Mouse (Mus musculus): Measurements from ENCODE around the gene Hcn1. TPM values are rescaled to one million over a fixed set of nuclear protein-coding genes. Genes with fewer than 3 reads are reported as not detected.

Gene Hcn1
- polyA plus RNA-seq, 1 experiment from 2014 or later = 0.06 TPM

GRCm38 (mm10) chr13:117847290-117847689 lies 245.2 kb downstream of the Hcn1 start:
- H3K9me3 ChIP-seq (ENCODE audit: low read length) = no peaks in the 10 kb centered on the region
- no peaks in the 10 kb centered on the region for H3K36me3 ChIP-seq (ENCODE audit: insufficient read depth, low read length)
- no peak overlapping the region for H3K4me2 ChIP-seq (replicated peaks; ENCODE audit: low read depth, low read length)
- no peaks in the 10 kb centered on the region for H3K4me1 ChIP-seq (ENCODE audit: insufficient read depth, low read length)
- no peaks in the 10 kb centered on the region for H3K27me3 ChIP-seq (ENCODE audit: insufficient read depth, low read length)
- H3K9ac ChIP-seq (replicated peaks; ENCODE audit: low read length) = no peak overlapping the region
- WGBS = 95% methylated on average over 2 of the region's 2 CpGs
- no peak overlapping the region for H3K4me3 ChIP-seq (ENCODE audit: low read length)
- no peak for ATAC-seq (ENCODE audit: low FRiP score, low TSS enrichment)
- H3K27ac ChIP-seq (ENCODE audit: low read length) = no peak overlapping the region

- ATAC-seq (ENCODE audit: low FRiP score, low TSS enrichment) = no peak
- Histone ChIP-seq H3K4me2 (replicated peaks; ENCODE audit: low read depth, low read length) (no peak overlapping the region), H3K9me3 (ENCODE audit: low read length) (no peaks in the 10 kb centered on the region)
These were observed 246.6 kb downstream of the Hcn1 start for GRCm38 (mm10) chr13:117848757-117849156.

GRCm38 (mm10) chr13:117851954-117852710 lies 250.0 kb downstream of the Hcn1 start:
- Histone ChIP-seq H3K27me3 (ENCODE audit: insufficient read depth, low read length) (no peaks in the 10 kb centered on the region), H3K4me2 (replicated peaks; ENCODE audit: low read depth, low read length) (no peak overlapping the region), H3K9ac (replicated peaks; ENCODE audit: low read length) (no peak overlapping the region), H3K4me3 (ENCODE audit: low read length) (no peak overlapping the region), H3K27ac (ENCODE audit: low read length) (no peak overlapping the region), H3K9me3 (ENCODE audit: low read length) (no peaks in the 10 kb centered on the region), H3K4me1 (ENCODE audit: insufficient read depth, low read length) (no peaks in the 10 kb centered on the region), H3K36me3 (ENCODE audit: insufficient read depth, low read length) (no peaks in the 10 kb centered on the region)
- no peak for ATAC-seq (ENCODE audit: low FRiP score, low TSS enrichment)
- WGBS = 78% methylated on average over 6 of the region's 6 CpGs

More at GRCm38 (mm10) chr13:117848757-117849156, 246.6 kb downstream of the Hcn1 start:
- WGBS = 89% methylated on average over 4 of the region's 4 CpGs
- Histone ChIP-seq H3K4me3 (ENCODE audit: low read length) (no peak overlapping the region), H3K36me3 (ENCODE audit: insufficient read depth, low read length) (no peaks in the 10 kb centered on the region), H3K4me1 (ENCODE audit: insufficient read depth, low read length) (no peaks in the 10 kb centered on the region), H3K27me3 (ENCODE audit: insufficient read depth, low read length) (no peaks in the 10 kb centered on the region), H3K9ac (replicated peaks; ENCODE audit: low read length) (no peak overlapping the region), H3K27ac (ENCODE audit: low read length) (no peak overlapping the region)

GRCm38 (mm10) chr13:117852711-117853051 lies 250.6 kb downstream of the Hcn1 start:
- Histone ChIP-seq H3K9ac (replicated peaks; ENCODE audit: low read length) (no peak overlapping the region), H3K4me1 (ENCODE audit: insufficient read depth, low read length) (no peaks in the 10 kb centered on the region), H3K9me3 (ENCODE audit: low read length) (no peaks in the 10 kb centered on the region), H3K27ac (ENCODE audit: low read length) (no peak overlapping the region), H3K27me3 (ENCODE audit: insufficient read depth, low read length) (no peaks in the 10 kb centered on the region), H3K4me2 (replicated peaks; ENCODE audit: low read depth, low read length) (no peak overlapping the region), H3K4me3 (ENCODE audit: low read length) (no peak overlapping the region), H3K36me3 (ENCODE audit: insufficient read depth, low read length) (no peaks in the 10 kb centered on the region)
- ATAC-seq (ENCODE audit: low FRiP score, low TSS enrichment) = no peak
- 89% methylated on average over 2 of the region's 2 CpGs for WGBS

- H3K9ac ChIP-seq (replicated peaks; ENCODE audit: low read length) = no peak overlapping the region
- H3K4me2 ChIP-seq (replicated peaks; ENCODE audit: low read depth, low read length) = no peak overlapping the region
- no peaks in the 10 kb centered on the region for H3K4me1 ChIP-seq (ENCODE audit: insufficient read depth, low read length)
- WGBS = 74% methylated on average over 3 of the region's 3 CpGs
- no peaks in the 10 kb centered on the region for H3K9me3 ChIP-seq (ENCODE audit: low read length)
- no peak for ATAC-seq (ENCODE audit: low FRiP score, low TSS enrichment)
- H3K27ac ChIP-seq (ENCODE audit: low read length) = no peak overlapping the region
- no peaks in the 10 kb centered on the region for H3K36me3 ChIP-seq (ENCODE audit: insufficient read depth, low read length)
- no peaks in the 10 kb centered on the region for H3K27me3 ChIP-seq (ENCODE audit: insufficient read depth, low read length)
- no peak overlapping the region for H3K4me3 ChIP-seq (ENCODE audit: low read length)
These were observed 256.3 kb downstream of the Hcn1 start for GRCm38 (mm10) chr13:117858416-117858815.

GRCm38 (mm10) chr13:117877787-117878186 lies 275.7 kb downstream of the Hcn1 start:
- Histone ChIP-seq H3K27me3 (ENCODE audit: insufficient read depth, low read length) (no peaks in the 10 kb centered on the region), H3K4me1 (ENCODE audit: insufficient read depth, low read length) (no peaks in the 10 kb centered on the region), H3K9ac (replicated peaks; ENCODE audit: low read length) (no peak overlapping the region), H3K4me3 (ENCODE audit: low read length) (no peak overlapping the region), H3K36me3 (ENCODE audit: insufficient read depth, low read length) (no peaks in the 10 kb centered on the region), H3K4me2 (replicated peaks; ENCODE audit: low read depth, low read length) (no peak overlapping the region), H3K9me3 (ENCODE audit: low read length) (no peaks in the 10 kb centered on the region), H3K27ac (ENCODE audit: low read length) (no peak overlapping the region)
- no peak for ATAC-seq (ENCODE audit: low FRiP score, low TSS enrichment)
- WGBS = 23% methylated on average over 8 of the region's 8 CpGs

GRCm38 (mm10) chr13:117880471-117881225 lies 278.5 kb downstream of the Hcn1 start:
- whole genome bisulfite sequencing = 62% methylated on average over 4 of the region's 4 CpGs
- Histone ChIP-seq H3K4me1 (ENCODE audit: insufficient read depth, low read length) (no peaks in the 10 kb centered on the region), H3K27me3 (ENCODE audit: insufficient read depth, low read length) (no peaks in the 10 kb centered on the region), H3K36me3 (ENCODE audit: insufficient read depth, low read length) (no peaks in the 10 kb centered on the region), H3K27ac (ENCODE audit: low read length) (no peak overlapping the region), H3K4me3 (ENCODE audit: low read length) (no peak overlapping the region), H3K9ac (replicated peaks; ENCODE audit: low read length) (no peak overlapping the region), H3K4me2 (replicated peaks; ENCODE audit: low read depth, low read length) (no peak overlapping the region), H3K9me3 (ENCODE audit: low read length) (no peaks in the 10 kb centered on the region)
- ATAC-seq (ENCODE audit: low FRiP score, low TSS enrichment) = no peak

GRCm38 (mm10) chr13:117892076-117892475 lies 290.0 kb downstream of the Hcn1 start:
- no peak overlapping the region for H3K4me3 ChIP-seq (ENCODE audit: low read length)
- no peaks in the 10 kb centered on the region for H3K9me3 ChIP-seq (ENCODE audit: low read length)
- 37% methylated on average over 5 of the region's 5 CpGs for WGBS
- H3K27ac ChIP-seq (ENCODE audit: low read length) = no peak overlapping the region
- no peaks in the 10 kb centered on the region for H3K4me1 ChIP-seq (ENCODE audit: insufficient read depth, low read length)
- no peaks in the 10 kb centered on the region for H3K27me3 ChIP-seq (ENCODE audit: insufficient read depth, low read length)
- no peak overlapping the region for H3K9ac ChIP-seq (replicated peaks; ENCODE audit: low read length)
- H3K4me2 ChIP-seq (replicated peaks; ENCODE audit: low read depth, low read length) = no peak overlapping the region
- H3K36me3 ChIP-seq (ENCODE audit: insufficient read depth, low read length) = no peaks in the 10 kb centered on the region
- ATAC-seq (ENCODE audit: low FRiP score, low TSS enrichment) = peak; percentile 89

- Histone ChIP-seq H3K9me3 (ENCODE audit: low read length) (no peaks in the 10 kb centered on the region), H3K9ac (replicated peaks; ENCODE audit: low read length) (no peak overlapping the region), H3K27ac (ENCODE audit: low read length) (no peak overlapping the region), H3K4me3 (ENCODE audit: low read length) (no peak overlapping the region), H3K36me3 (ENCODE audit: insufficient read depth, low read length) (no peaks in the 10 kb centered on the region), H3K27me3 (ENCODE audit: insufficient read depth, low read length) (no peaks in the 10 kb centered on the region), H3K4me2 (replicated peaks; ENCODE audit: low read depth, low read length) (no peak overlapping the region), H3K4me1 (ENCODE audit: insufficient read depth, low read length) (no peaks in the 10 kb centered on the region)
- no peak for ATAC-seq (ENCODE audit: low FRiP score, low TSS enrichment)
- 79% methylated on average over 2 of the region's 2 CpGs for WGBS
These were observed 295.9 kb downstream of the Hcn1 start for GRCm38 (mm10) chr13:117898052-117898451.

- H3K4me2 ChIP-seq (replicated peaks; ENCODE audit: low read depth, low read length) = no peak overlapping the region
- ATAC-seq (ENCODE audit: low FRiP score, low TSS enrichment) = no peak
- WGBS = 89% methylated on average over 3 of the region's 3 CpGs
These were observed 305.7 kb downstream of the Hcn1 start for GRCm38 (mm10) chr13:117907801-117908200.

More at GRCm38 (mm10) chr13:117907801-117908200, 305.7 kb downstream of the Hcn1 start:
- Histone ChIP-seq H3K27ac (ENCODE audit: low read length) (no peak overlapping the region), H3K27me3 (ENCODE audit: insufficient read depth, low read length) (no peaks in the 10 kb centered on the region), H3K9ac (replicated peaks; ENCODE audit: low read length) (no peak overlapping the region), H3K36me3 (ENCODE audit: insufficient read depth, low read length) (no peaks in the 10 kb centered on the region), H3K4me3 (ENCODE audit: low read length) (no peak overlapping the region), H3K9me3 (ENCODE audit: low read length) (no peaks in the 10 kb centered on the region), H3K4me1 (ENCODE audit: insufficient read depth, low read length) (no peaks in the 10 kb centered on the region)
